Mouse (Mus musculus) stomach, postnatal 0 days (tissue): ENCODE measurements around the gene Mgat5.

ENCODE experiments used
- CTCF ChIP-seq: IDR thresholded peaks from 2 replicates; pipeline ENCODE4 v1.5.1; 2016; ENCODE audit warnings: antibody characterized with exemption, low read depth, mild to moderate bottlenecking, moderate library complexity
- EP300 ChIP-seq: optimal IDR thresholded peaks from 2 replicates; pipeline ENCODE3; 2016; ENCODE audit warnings: antibody characterized with exemption

GRCm38 (mm10) chr1:127208167-127208566, 3.4 kb downstream of the Mgat5 start:
- TF ChIP-seq CTCF = no peak
- no peak for TF ChIP-seq EP300
